In genomic region chr2:49846880-49847279, GRCm38 (mm10) we compare ENCODE assay signal across 22 mouse cellular contexts. TPM values are rescaled to one million over a fixed set of nuclear protein-coding genes. Genes with fewer than 3 reads are reported as not detected.
A peak's percentile ranks its signal among the peaks of the same experiment; 100 is the strongest.
DNase-seq lines count a peak whose midpoint lies in the region; ATAC-seq and TF ChIP-seq lines count a peak whose summit lies in the region.
"Had no signal": no experiment of that assay in that cellular context is flagged by ENCODE, and none has a peak within 500 bp of the region (broad histone marks: within the 10 kb centered on the region; RNA-seq: fewer than 3 reads in every experiment).

No protein-coding gene starts in this region.

- no peaks in the 10 kb centered on the region for H3K36me3 ChIP-seq in spleen, adult 2 months (ENCODE audit: control insufficient read depth, insufficient read depth, low read length)
- H3K36me3 ChIP-seq: embryonic facial prominence, embryonic 10.5 days; embryonic facial prominence, embryonic 12.5 days had no signal

- peak overlapping the region; percentile 33; the same call in 1 of the 2 replicates for H3K27ac ChIP-seq in spleen, adult 2 months (ENCODE audit: insufficient read depth, low read length)
- H3K27ac ChIP-seq: embryonic facial prominence, embryonic 10.5 days; embryonic facial prominence, embryonic 12.5 days; forebrain, embryonic 13.5 days had no signal

- TF ChIP-seq CTCF in spleen, adult 2 months (IDR thresholded peaks at IDR 0.05; ENCODE audit: extremely low read depth, insufficient read depth, insufficient read length, insufficient replicate concordance): no peak
- TF ChIP-seq CTCF in brain, embryonic 14.5 days (IDR thresholded peaks at IDR 0.05; ENCODE audit: borderline replicate concordance, extremely low read depth, insufficient read depth, insufficient read length): no peak

- peak; percentile 44; the same call in 1 of the 2 replicates for ATAC-seq in frontal cortex, adult (ENCODE audit: low TSS enrichment)
- ATAC-seq: forebrain, embryonic 13.5 days; forebrain, embryonic 16.5 days had no signal

- H3K27me3 ChIP-seq in spleen, adult 2 months (ENCODE audit: control insufficient read depth, insufficient read depth, low read length): no peaks in the 10 kb centered on the region
- H3K27me3 ChIP-seq: embryonic facial prominence, embryonic 12.5 days; forebrain, embryonic 13.5 days had no signal

- WGBS in spleen, adult 2 months: 83% methylated on average over 3 of the region's 3 CpGs

- no peaks in the 10 kb centered on the region for H3K4me1 ChIP-seq in spleen, adult 2 months (ENCODE audit: control insufficient read depth, insufficient read depth, insufficient read length)
- H3K4me1 ChIP-seq: embryonic facial prominence, embryonic 12.5 days had no signal

- intact Hi-C loops in left cerebral cortex, postnatal 4 days (cut with DNase I): no loop called here

- no peak for TF ChIP-seq POLR2A in spleen, adult 2 months (IDR thresholded peaks at IDR 0.05; ENCODE audit: low read depth, low read length)
- TF ChIP-seq POLR2A in brain, embryonic 14.5 days (IDR thresholded peaks at IDR 0.05; ENCODE audit: borderline replicate concordance, extremely low read depth, insufficient read depth, insufficient read length, poor library complexity, severe bottlenecking): no peak

- no peak for DNase-seq in frontal cortex, postnatal 14 days (ENCODE audit: low spot score in 2 of 2)
- no peak for DNase-seq in spleen, adult 2 months (ENCODE audit: low read depth in 1 of 2, low spot score in 2 of 2)
- no peak for DNase-seq in spleen, postnatal 10 days (ENCODE audit: low spot score in 2 of 2)
- peak; percentile 20 for DNase-seq in brain, adult 2 months (ENCODE audit: low read depth, low spot score)
- DNase-seq in brain, embryonic 14.5 days (ENCODE audit: low read depth): peak; percentile 18
- DNase-seq in left cerebral cortex, postnatal 4 days: no peak
- no peak for DNase-seq in embryo, embryonic 11 days
- DNase-seq: adrenal gland, adult 2 months; adrenal gland, postnatal 10 days; adrenal gland, postnatal 25 days; cerebellum, adult 11 months; cerebellum, adult 18-20 months; cerebellum, adult 8-10 months; cerebellum, adult 9-11 months; cerebellum, postnatal 14 days; cerebellum, postnatal 36 days had no signal

- H3K4me3 ChIP-seq in spleen, adult 2 months (ENCODE audit: extremely low read depth, insufficient read depth, insufficient read length): peak overlapping the region; percentile 18; the same call in 1 of the 2 replicates
- H3K4me3 ChIP-seq: embryonic facial prominence, embryonic 10.5 days; embryonic facial prominence, embryonic 12.5 days; forebrain, embryonic 13.5 days had no signal

RNA-seq across cellular contexts. Expression of gene Lypd6b, which starts 59.4 kb away (rescaled TPM):
- polyA plus RNA-seq in spleen, adult 2 months (2012; rRNA removed): 0.51 and 0.59 TPM in 2 replicates
- 5.4 and 6.2 TPM in 2 replicates for polyA plus RNA-seq in brain, embryonic 14.5 days (2012; rRNA removed)
- total RNA-seq in left cerebral cortex, postnatal 4 days (2021): 10 to 100 TPM; 19.3 to 21.4 TPM
- total RNA-seq: MEL had no signal

Comparison
In these comparisons a context has a peak if more than half of its experiments do, and no peak if none do; other contexts are left out.
1. DNase-seq: peak in brain, adult 2 months (single experiment) and brain, embryonic 14.5 days (single experiment); none in frontal cortex, postnatal 14 days (0 of 2), spleen, adult 2 months (0 of 2), spleen, postnatal 10 days (0 of 2), left cerebral cortex, postnatal 4 days (single experiment) and embryo, embryonic 11 days (single experiment).